Mouse (Mus musculus): ENCODE results near the gene Bcl6.

DNA sequence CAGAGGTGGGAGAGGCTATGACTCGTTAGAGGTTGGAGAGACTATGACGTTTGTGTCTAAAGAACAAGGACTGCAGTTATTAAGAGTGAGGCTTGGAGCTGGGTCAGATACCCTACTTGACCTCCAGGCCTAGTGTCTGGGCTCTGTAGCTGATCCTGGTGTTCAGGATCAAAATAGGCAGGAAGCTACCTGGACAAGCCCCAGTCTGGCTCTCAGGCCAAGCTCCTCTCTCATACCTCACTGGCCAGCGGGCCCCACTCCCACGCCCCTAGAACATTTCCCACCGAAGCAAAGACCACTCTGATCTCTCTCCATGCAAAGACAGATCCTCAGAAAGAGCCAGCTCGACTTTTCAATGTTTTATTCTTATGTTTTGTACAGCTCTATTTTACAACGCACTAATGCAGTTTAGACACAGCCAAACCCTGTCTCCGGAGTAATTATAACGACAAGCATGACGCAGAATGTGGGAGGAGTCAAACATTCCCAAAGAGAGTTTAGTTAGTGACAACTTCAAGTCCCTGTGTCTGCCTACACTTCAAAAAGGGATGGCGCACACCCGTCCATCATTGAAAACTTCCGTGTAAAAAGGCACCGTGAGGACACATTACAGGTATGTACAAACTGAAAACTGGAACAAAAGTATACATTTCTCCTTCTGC lies 23.8 kb downstream of the Bcl6 start:
- TF ChIP-seq CTCF (IDR thresholded peaks at IDR 0.05; ENCODE audit: insufficient read depth, low read length) (no peak), POLR2A (IDR thresholded peaks at IDR 0.05; ENCODE audit: borderline replicate concordance, extremely low read depth, low read depth, low read length) (no peak)
